Mouse (Mus musculus) liver, postnatal 0 days (tissue): ENCODE results near the gene Gm11562.

Experiments used
- CTCF ChIP-seq: sonication (generic); IDR thresholded peaks from 2 replicates; pipeline ENCODE4 v1.5.1; 2016; ENCODE audit warnings: antibody characterized with exemption, low read depth
- EP300 ChIP-seq: IDR thresholded peaks from 2 replicates; pipeline ENCODE4 v1.6.1; 2016; ENCODE audit warnings: antibody characterized with exemption, low read depth, mild to moderate bottlenecking

DNA sequence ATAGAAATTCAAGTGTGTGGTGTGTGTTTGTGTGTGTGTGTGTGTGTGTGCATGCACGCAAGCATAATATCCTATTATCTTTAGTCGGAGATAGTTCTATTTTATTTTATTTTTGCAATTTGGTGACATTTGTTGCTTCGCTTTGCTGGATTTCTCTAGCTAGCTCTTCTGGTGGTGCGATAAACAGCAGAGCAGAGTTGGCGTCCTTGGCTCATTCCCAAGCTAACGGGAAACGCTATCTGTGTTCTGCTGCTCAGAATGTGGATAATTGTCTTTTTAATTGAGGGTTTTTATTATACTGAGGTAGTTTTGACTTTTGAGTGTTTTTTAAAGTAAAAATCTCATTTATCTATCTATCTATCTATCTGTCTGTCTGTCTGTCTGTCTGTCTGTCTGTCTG is 35.1 kb downstream of the Gm11562 start:
- no peak for TF ChIP-seq CTCF
- no peak for TF ChIP-seq EP300
